Mouse (Mus musculus) embryonic facial prominence, embryonic 14.5 days (tissue): ENCODE results near the gene Zfp704. TPM values are rescaled to one million over a fixed set of nuclear protein-coding genes. Genes with fewer than 3 reads are reported as not detected.

Experiments used
- ATAC-seq: fragments of 200-750 bp; cut with Nextera tagmentation; 2 replicates; pipeline ENCODE4 v1.8.0; 2017; ENCODE audit warnings: low read depth, moderate number of reproducible peaks, moderate TSS enrichment
- DNase-seq: peaks from one replicate; pipeline ENCODE4 v3.0.0-alpha.2; 2015; ENCODE audit warnings: low spot score
- H3K27ac ChIP-seq: fragments of 300-500 bp; sonication (generic); replicated peaks from 2 replicates; pipeline ENCODE4 v1.5.1; 2014; ENCODE audit warnings: low read depth, mild to moderate bottlenecking, low read length, moderate library complexity
- H3K27me3 ChIP-seq: fragments of 300-500 bp; sonication (generic); replicated peaks from 2 replicates; pipeline ENCODE4 v1.6.1; 2014; ENCODE audit warnings: low read length; ENCODE audit not compliant: control insufficient read depth, insufficient read depth
- H3K36me3 ChIP-seq: fragments of 300-500 bp; sonication (generic); 2 replicates; pipeline ENCODE4 v1.6.1; 2014; ENCODE audit warnings: low read length, mixed read lengths; ENCODE audit not compliant: control insufficient read depth, insufficient read depth
- H3K4me1 ChIP-seq: fragments of 300-500 bp; sonication (generic); 2 replicates; pipeline ENCODE4 v1.6.1; 2014; ENCODE audit warnings: antibody characterized with exemption, low read length; ENCODE audit not compliant: control insufficient read depth, insufficient read depth
- H3K4me2 ChIP-seq: fragments of 300-500 bp; sonication (generic); 2 replicates; pipeline ENCODE4 v1.6.1; 2014; ENCODE audit warnings: low read depth, mild to moderate bottlenecking, low read length, moderate library complexity, mixed read lengths
- H3K4me3 ChIP-seq: fragments of 300-500 bp; sonication (generic); 2 replicates; pipeline ENCODE4 v1.5.1; 2014; ENCODE audit warnings: low read depth, mild to moderate bottlenecking, low read length
- H3K9ac ChIP-seq: fragments of 300-500 bp; sonication (generic); 2 replicates; pipeline ENCODE4 v1.6.1; 2014; ENCODE audit warnings: low read depth, mild to moderate bottlenecking, low read length, moderate library complexity, mixed read lengths
- H3K9me3 ChIP-seq: fragments of 300-500 bp; sonication (generic); 2 replicates; pipeline ENCODE4 v1.6.1; 2016; ENCODE audit warnings: low read length; ENCODE audit not compliant: control insufficient read depth
- WGBS: fragments of 180-500 bp; shearing (Covaris S2); extraction: QIAGEN DNeasy Blood & Tissue Kit; methylation state at CpG from one replicate; pipeline ENCODE4 v1.1.7; 2014; 5-methylcytosine and 5-hydroxymethylcytosine counted together
- polyA plus RNA-seq: library from polyadenylated mRNA; unstranded; fragments of >200 nt; fragmentation: Nextera tagmentation; extraction: Ambion mirVana; gene quantifications from 2 replicates; pipeline ENCODE4 v1.2.1, GENCODE M21; 2014

The Zfp704 gene
- polyA plus RNA-seq, 1 experiment from 2014 or later = 11.7 TPM

DNA sequence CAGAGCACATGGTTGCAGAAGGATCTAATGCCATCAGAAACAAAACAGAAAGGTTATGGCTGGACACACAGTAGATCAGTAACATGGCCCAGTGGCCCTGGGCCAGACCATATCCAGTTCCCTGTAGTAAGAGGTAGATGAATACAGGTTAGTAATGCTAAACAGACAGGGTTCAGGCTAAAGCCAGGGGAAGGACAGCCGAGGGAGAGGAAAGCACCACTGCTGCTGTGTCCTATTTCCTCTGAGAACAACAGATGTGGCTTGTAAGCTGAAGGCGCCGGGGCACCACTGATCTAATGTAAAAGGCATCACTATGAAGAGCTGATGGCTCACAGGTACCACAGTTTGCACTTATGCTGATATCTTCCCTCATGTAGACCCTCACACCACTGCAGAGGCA lies 124.4 kb downstream of the Zfp704 start:
- no peaks in the 10 kb centered on the region for H3K4me1 ChIP-seq
- 82% methylated on average over 3 of the region's 3 CpGs for WGBS
- H3K9ac ChIP-seq = no peak overlapping the region
- no peak overlapping the region for H3K4me3 ChIP-seq
- no peak overlapping the region for H3K4me2 ChIP-seq
- no peak overlapping the region for H3K27ac ChIP-seq
- H3K27me3 ChIP-seq = no peaks in the 10 kb centered on the region
- DNase-seq (no peak), ATAC-seq (no peak)
- H3K9me3 ChIP-seq = no peaks in the 10 kb centered on the region
- H3K36me3 ChIP-seq = no peaks in the 10 kb centered on the region

DNA sequence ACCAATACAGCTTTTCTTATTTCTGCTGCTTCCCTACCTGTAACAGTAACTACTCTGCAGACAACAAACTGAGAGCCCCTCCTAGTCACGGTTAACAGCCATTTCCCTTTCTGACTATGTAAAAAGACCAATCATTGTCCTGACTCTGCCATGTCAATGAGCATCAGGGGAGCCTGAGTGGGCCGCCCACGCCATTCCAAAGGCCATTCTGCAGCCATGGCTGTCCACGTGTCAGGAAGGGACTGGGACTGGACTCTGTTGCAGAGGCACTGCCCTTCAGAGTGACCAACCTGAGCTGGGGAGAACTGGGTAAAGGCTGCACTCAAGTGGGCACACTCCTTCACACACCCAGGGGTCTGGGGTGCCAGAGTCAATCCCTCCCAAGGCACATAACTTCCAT lies 127.9 kb downstream of the Zfp704 start:
- ATAC-seq (no peak), DNase-seq (no peak)
- no peaks in the 10 kb centered on the region for H3K4me1 ChIP-seq
- no peaks in the 10 kb centered on the region for H3K36me3 ChIP-seq
- no peak overlapping the region for H3K9ac ChIP-seq
- no peak overlapping the region for H3K4me2 ChIP-seq
- no peaks in the 10 kb centered on the region for H3K27me3 ChIP-seq
- WGBS = 82% methylated on average over 4 of the region's 4 CpGs
- no peak overlapping the region for H3K27ac ChIP-seq
- H3K4me3 ChIP-seq = no peak overlapping the region
- H3K9me3 ChIP-seq = no peaks in the 10 kb centered on the region

DNA sequence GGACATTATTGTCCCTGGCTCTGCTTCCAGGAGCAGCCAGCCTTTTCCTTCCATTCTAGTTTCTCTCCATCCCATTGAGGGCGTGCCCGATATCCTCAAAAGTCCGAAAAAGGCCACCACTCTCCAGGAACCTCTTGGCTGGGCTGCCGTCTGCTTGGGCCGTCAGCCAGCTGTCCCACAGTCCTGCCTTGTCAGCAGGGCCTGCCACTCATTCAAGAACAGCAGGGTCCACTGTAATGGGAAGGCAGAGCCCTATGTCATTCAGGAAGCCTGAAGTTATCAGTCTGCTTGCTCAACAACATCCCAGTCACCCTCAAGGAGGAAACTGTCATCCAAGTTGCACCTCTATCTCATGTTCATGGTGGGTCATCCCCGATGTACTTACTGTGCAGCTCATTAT lies 128.5 kb downstream of the Zfp704 start:
- 73% methylated on average over 6 of the region's 6 CpGs for WGBS
- ATAC-seq (no peak), DNase-seq (no peak)
- Histone ChIP-seq H3K9me3 (no peaks in the 10 kb centered on the region), H3K27me3 (no peaks in the 10 kb centered on the region), H3K4me3 (no peak overlapping the region), H3K9ac (no peak overlapping the region), H3K4me1 (no peaks in the 10 kb centered on the region), H3K27ac (no peak overlapping the region), H3K4me2 (no peak overlapping the region), H3K36me3 (no peaks in the 10 kb centered on the region)

DNA sequence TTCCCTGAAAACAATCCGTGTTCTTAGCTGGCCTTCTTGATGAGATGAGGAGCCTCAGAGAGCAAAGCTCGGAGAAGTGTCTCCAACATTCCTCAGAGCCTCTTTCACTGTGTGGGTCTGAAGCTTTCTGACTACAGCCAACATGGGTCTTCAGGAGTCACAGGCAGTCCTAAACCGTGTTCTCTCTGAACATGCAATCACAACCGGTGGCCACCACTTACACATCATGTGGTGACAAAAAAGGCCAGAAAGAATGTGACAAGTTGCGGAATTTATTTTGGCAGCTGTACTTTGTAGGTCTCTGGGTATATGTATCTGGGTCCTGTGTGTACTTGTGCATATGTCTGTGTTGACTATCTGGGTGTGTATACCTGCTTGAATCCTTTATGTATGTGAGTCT lies 128.9 kb downstream of the Zfp704 start:
- DNase-seq = no peak
- Histone ChIP-seq H3K4me1 (no peaks in the 10 kb centered on the region), H3K27me3 (no peaks in the 10 kb centered on the region), H3K9ac (no peak overlapping the region), H3K36me3 (no peaks in the 10 kb centered on the region), H3K4me2 (no peak overlapping the region), H3K27ac (no peak overlapping the region), H3K4me3 (no peak overlapping the region), H3K9me3 (no peaks in the 10 kb centered on the region)
- no peak for ATAC-seq
- 90% methylated on average over 5 of the region's 5 CpGs for WGBS

DNA sequence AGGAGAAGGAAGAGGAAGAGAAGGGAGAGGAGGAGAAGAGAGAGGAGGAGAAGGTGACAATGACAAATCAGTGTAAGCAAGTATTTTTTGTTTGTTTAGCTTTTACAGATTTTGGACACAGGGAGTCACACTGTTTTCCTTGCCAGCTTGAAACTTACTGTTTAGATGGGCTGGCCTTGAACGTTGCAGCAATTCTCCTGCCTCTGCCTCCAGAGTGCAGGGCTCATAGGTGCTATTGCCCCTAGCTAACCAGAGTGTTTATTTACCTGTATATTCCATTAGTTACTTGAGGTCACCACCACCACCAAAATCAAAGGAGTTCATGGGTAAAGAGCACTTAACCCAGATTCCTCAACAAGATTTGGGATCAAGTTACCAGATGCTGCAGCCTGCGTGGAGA lies 132.5 kb downstream of the Zfp704 start:
- H3K4me1 ChIP-seq = no peaks in the 10 kb centered on the region
- H3K4me2 ChIP-seq = no peak overlapping the region
- H3K27me3 ChIP-seq = no peaks in the 10 kb centered on the region
- no peak overlapping the region for H3K4me3 ChIP-seq
- ATAC-seq (no peak), DNase-seq (no peak)
- H3K9ac ChIP-seq = no peak overlapping the region
- no peaks in the 10 kb centered on the region for H3K9me3 ChIP-seq
- no peak overlapping the region for H3K27ac ChIP-seq
- H3K36me3 ChIP-seq = no peaks in the 10 kb centered on the region
- 75% methylated on average over 2 of the region's 2 CpGs for whole genome bisulfite sequencing

DNA sequence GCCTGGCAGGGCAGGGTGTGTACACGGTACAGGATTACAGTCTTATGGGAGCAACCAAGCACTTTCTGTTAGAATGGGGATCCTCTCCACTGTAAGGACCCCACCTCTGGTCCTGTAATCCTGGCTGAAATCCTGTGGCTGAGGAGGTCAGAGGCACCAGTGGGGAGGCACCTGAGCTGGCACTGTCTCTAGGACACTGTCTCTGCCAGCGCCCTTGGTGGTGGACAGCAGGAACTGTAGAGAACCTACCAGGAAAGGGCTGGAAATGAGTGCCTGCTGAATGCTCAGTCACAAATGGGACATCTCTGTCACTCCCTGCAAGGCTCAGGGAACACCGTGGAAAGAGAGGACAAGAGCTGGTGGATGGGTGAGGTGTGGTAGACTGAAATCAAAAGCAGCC lies 133.5 kb downstream of the Zfp704 start:
- Histone ChIP-seq H3K27ac (no peak overlapping the region), H3K9me3 (no peaks in the 10 kb centered on the region), H3K27me3 (no peaks in the 10 kb centered on the region), H3K9ac (no peak overlapping the region), H3K4me3 (no peak overlapping the region), H3K4me1 (no peaks in the 10 kb centered on the region), H3K4me2 (no peak overlapping the region), H3K36me3 (no peaks in the 10 kb centered on the region)
- DNase-seq = no peak
- WGBS = 100% methylated on average over 3 of the region's 3 CpGs
- no peak for ATAC-seq

DNA sequence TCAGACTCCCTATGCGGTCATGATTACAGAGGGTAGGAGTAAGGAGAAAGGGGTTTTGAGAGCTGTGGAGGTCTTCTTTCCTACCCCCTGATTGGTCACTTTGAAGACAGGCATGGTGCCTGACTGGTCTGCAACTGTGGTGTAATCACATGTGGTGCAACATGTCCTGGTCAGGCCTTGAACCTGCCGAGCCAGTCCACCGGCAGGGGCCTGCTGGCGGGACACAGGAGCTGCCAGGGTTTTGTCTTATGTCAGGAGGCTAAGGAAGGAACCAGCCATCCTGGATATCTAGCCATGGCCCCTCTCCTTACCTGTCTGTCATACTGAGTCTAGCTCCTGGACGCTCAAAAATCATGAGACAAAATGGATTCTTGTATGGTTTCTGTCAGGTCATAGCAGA lies 134.4 kb downstream of the Zfp704 start:
- Histone ChIP-seq H3K9me3 (no peaks in the 10 kb centered on the region), H3K36me3 (no peaks in the 10 kb centered on the region; the same call in 1 of the 2 replicates), H3K9ac (no peak overlapping the region), H3K27ac (no peak overlapping the region), H3K4me1 (no peaks in the 10 kb centered on the region), H3K4me2 (no peak overlapping the region), H3K4me3 (no peak overlapping the region), H3K27me3 (no peaks in the 10 kb centered on the region)
- 88% methylated on average over 5 of the region's 5 CpGs for WGBS
- no peak for DNase-seq
- no peak for ATAC-seq

DNA sequence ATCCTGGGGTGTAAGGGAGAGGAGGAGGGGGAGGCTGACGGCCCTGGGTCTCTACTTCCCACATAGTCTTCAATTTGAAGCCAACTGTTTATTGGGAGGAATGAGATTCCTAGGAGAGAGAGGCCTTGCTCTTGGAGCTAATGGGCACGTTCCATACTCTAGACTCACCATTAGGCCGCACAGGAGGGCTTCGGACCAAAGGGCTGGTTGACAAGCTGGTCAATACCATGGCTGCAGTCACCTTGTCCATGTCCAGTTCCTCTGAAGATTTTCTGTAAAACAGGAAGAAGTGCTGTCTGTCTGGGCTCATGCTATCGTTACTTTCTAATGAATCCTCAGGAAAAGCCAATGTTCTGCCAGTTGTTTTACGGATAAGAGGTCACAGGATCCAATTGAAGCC lies 135.6 kb downstream of the Zfp704 start:
- no peaks in the 10 kb centered on the region for H3K4me1 ChIP-seq
- ATAC-seq (no peak), DNase-seq (no peak)
- no peak overlapping the region for H3K4me3 ChIP-seq
- H3K4me2 ChIP-seq = no peak overlapping the region
- no peak overlapping the region for H3K9ac ChIP-seq
- no peak overlapping the region for H3K27ac ChIP-seq
- no peaks in the 10 kb centered on the region for H3K27me3 ChIP-seq
- WGBS = 84% methylated on average over 6 of the region's 6 CpGs
- H3K36me3 ChIP-seq = no peaks in the 10 kb centered on the region; the same call in 1 of the 2 replicates
- H3K9me3 ChIP-seq = no peaks in the 10 kb centered on the region

DNA sequence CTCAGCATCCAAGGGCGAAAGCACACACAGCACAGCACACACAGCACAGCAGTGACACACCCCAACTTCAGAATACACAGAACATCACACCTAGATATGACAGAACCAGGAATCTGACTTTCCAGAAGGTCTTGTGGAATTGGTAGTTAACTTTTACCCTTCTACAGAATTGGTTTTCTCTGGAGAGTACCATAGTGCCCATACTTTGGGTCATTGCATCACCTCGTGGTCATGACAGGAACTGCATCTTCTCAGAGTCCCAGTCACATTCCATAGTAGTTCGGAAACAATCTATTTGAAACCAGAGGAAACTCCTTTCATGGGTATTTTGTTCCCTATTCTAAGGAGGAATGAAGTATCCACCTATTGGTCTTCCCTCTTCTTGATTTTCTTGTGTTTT lies 143.6 kb downstream of the Zfp704 start:
- H3K4me1 ChIP-seq = no peaks in the 10 kb centered on the region
- H3K27ac ChIP-seq = no peak overlapping the region
- H3K4me3 ChIP-seq = no peak overlapping the region
- H3K36me3 ChIP-seq = peaks cover 10% of the 10 kb centered on the region
- no peaks in the 10 kb centered on the region for H3K9me3 ChIP-seq
- H3K4me2 ChIP-seq = no peak overlapping the region
- H3K27me3 ChIP-seq = no peaks in the 10 kb centered on the region
- 36% methylated on average over 3 of the region's 3 CpGs for WGBS
- no peak overlapping the region for H3K9ac ChIP-seq
- peak; percentile 42; the same call in 1 of the 2 replicates for ATAC-seq
- peak; percentile 59 for DNase-seq
